Mouse (Mus musculus) gastrocnemius, postnatal 4 days (tissue): Measurements from ENCODE around the gene Gm10153. TPM values are rescaled to one million over a fixed set of nuclear protein-coding genes. Genes with fewer than 3 reads are reported as not detected.
"Not testable (repeated sequence)": the region's sequence is repeated elsewhere in the genome, so short reads cannot be mapped to it uniquely, and the experiment has no call there.

Experiments used
- DNase-seq, 2 experiments: peaks; one replicate each; pipeline ENCODE4 v3.0.0; 2021 to 2022; ENCODE audit warnings: low spot score in 2 of 2, mixed read lengths in 2 of 2
- total RNA-seq, 2 experiments: library from RNA; stranded (reverse); gene quantifications; 2 replicates each; pipeline ENCODE4 v1.2.3; 2021

The Gm10153 gene
- total RNA-seq, 2 experiments from 2014 or later, result not detected

DNA sequence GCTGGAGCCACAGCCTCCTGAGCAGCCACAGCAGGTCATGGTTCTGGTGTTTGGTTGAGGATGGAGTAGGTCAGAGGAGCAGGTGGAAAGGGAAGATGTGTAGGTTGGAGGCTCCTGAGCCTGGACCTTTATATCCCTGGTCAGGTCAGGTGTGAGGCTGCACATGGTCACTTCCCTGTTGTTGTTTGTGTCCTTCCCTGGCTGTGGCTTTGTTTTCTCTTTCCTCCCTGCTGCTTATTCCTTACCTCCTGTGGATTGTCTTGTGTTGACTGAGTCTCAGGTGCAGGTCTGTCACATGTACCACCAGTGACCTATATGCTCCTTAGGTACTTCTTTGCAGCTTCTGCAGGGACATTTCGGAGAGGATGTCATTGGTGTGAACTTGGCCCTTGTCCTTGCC, 45.7 kb downstream of the Gm10153 start, which contains the start of gene Gm45337:
Gene Gm45337 (minus strand): TSS at position 101 of the 400 bp plus-strand sequence.
- no peak for DNase-seq

DNA sequence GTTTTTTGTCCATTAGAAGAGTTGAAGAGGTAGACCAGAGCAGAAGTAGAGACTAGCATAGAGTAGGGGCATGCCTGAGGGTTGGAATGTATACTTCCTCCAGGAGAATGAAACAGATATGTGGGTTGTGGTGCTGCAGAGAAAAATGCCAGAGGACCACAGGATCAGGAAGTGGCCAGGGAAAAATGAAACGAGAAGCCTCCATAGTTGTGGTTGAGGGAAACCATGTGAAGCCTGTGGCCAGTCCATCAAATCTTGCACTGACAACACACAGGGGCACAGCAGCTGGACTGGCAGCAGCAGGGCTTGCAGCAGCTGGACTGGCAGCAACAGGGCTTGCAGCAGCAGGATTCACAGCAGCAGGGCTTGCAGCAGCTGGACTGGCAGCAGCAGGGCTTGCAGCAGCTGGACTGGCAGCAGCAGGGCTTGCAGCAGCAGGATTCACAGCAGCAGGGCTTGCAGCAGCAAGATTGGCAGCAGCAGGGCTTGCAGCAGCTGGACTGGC, 46.6 kb downstream of the Gm10153 start:
- not testable (repeated sequence) for DNase-seq

DNA sequence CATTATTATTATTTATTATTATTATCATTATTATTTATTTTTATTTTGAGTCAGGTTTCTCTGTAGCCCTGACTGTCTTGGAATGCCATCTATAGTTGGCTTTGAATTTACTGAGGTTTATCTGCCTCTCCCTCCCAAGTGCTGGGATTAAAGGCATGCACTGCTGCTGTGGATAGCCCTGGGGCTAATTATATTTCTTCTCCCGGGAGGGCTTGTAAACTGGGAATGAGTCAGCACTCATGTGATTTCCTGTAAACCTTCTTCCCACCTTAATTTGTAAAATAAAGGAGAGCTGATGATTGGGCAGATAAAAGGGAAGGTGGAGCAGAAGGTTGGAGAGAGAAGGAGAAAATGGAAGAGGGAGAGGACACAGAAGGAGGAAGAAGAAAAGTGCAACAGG, 49.5 kb downstream of the Gm10153 start:
- no peak for DNase-seq

Other genes with a start within 250 kb of the Gm10153 start
- gene Brsk2, start 240.6 kb downstream of the Gm10153 start, total RNA-seq, result under 1 TPM; 0.78 to 0.96 TPM
- 10 to 100 TPM; 45.0 to 47.9 TPM for gene Mob2, start 129.3 kb downstream of the Gm10153 start, total RNA-seq
- gene Dusp8, start 94.5 kb downstream of the Gm10153 start, total RNA-seq, result 10 to 100 TPM; 14.3 to 20.4 TPM
- gene Gm45618, start 69.7 kb downstream of the Gm10153 start, total RNA-seq, result not detected
- gene Gm39115, start 54.4 kb downstream of the Gm10153 start, total RNA-seq, result not detected
- gene Gm45337, start 45.8 kb downstream of the Gm10153 start, total RNA-seq, result not detected
- not detected for gene Gm29735, start 33.3 kb downstream of the Gm10153 start, total RNA-seq
- not detected for gene Gm4553, start 24.6 kb downstream of the Gm10153 start, total RNA-seq
- gene Krtap5-2, start 14.4 kb downstream of the Gm10153 start, total RNA-seq, result not detected
- not detected for gene Krtap5-3, start 11.0 kb upstream of the Gm10153 start, total RNA-seq
- not detected for gene Gm7579, start 21.5 kb upstream of the Gm10153 start, total RNA-seq
- gene Krtap5-5, start 39.6 kb upstream of the Gm10153 start, total RNA-seq, result not detected
- gene Gm40460, start 50.7 kb upstream of the Gm10153 start, total RNA-seq, result not detected
- gene Gm2431, start 68.0 kb upstream of the Gm10153 start, total RNA-seq, result not detected
- not detected for gene Gm4559, start 84.0 kb upstream of the Gm10153 start, total RNA-seq
- not detected for gene Krtap5-1, start 106.7 kb upstream of the Gm10153 start, total RNA-seq
- gene Krtap5-4, start 113.2 kb upstream of the Gm10153 start, total RNA-seq, result not detected
- gene Ifitm10, start 183.4 kb upstream of the Gm10153 start, total RNA-seq, result 1 to 10 TPM in 1 of 2 experiments, not detected in 1; 1.1 TPM
- gene Gm49369, start 192.3 kb upstream of the Gm10153 start, total RNA-seq, result 1 to 10 TPM in 1 of 2 experiments, not detected in 1; 1.3 TPM
- gene Ctsd, start 197.6 kb upstream of the Gm10153 start, total RNA-seq, result 100 to 1,000 TPM; 265 to 273 TPM
- gene Syt8, start 244.5 kb upstream of the Gm10153 start, total RNA-seq, result not detected